Mouse (Mus musculus) cerebellum, adult 18-20 months (tissue): ENCODE data around the gene Tarsl2.

Experiments used
- DNase-seq, 2 experiments: peaks; one replicate each; pipeline ENCODE4 v3.0.0; 2021

The Tarsl2 gene

DNA sequence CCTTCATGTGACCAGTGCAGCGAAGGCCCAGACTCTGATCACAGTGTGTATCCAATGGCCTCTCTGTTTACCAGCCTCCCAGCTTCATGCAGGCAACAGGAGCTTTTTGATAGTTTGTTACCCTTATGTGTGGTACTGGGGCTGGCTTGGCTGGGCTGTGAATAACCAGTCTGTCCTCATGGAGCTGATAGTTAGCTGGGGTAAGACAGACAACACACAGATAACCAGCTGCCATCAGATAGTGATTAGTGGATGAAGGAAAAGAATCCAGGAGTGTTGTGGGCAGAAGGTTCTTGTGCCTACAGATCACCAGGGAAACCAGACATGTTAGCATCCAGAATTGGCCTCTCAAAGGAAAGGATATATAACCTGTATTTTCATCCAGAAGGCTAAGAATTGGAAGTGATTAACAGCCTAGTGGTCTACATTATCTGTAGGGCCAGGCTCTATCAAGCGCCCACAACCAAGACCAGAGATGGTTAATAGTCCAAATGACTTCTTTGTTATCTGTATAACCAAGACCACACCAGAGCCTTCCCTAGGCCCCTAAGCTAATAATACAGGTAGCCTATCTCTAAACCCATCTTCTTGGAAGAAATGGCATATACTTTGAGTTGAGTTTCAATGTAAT, 12.9 kb downstream of the Tarsl2 start:
- no peak for DNase-seq

DNA sequence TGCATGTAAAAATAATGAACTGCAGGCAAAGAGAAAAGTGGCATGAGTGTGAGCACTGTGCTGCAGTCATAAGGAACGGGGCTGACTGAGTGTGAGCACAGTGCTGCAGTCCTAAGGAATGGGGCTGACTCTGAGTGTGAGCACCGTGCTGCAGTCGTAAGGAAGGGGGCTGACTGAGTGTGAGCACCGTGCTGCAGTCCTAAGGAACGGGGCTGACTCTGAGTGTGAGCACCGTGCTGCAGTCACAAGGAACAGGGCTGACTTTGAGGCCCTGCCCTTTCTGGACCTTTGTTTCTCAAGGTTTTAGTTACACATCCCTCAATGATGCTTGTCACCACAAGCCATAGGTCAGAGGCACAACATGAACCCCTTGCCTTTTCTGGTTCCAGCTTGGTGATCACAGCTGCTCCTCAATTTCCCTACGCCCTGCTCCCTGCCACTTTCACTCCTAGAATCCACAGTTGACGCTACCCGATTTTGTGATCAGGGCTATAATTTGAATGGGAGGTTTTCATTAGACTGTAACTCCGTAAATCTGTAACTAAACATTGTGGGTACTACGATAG, 18.6 kb downstream of the Tarsl2 start:
- DNase-seq = no peak

DNA sequence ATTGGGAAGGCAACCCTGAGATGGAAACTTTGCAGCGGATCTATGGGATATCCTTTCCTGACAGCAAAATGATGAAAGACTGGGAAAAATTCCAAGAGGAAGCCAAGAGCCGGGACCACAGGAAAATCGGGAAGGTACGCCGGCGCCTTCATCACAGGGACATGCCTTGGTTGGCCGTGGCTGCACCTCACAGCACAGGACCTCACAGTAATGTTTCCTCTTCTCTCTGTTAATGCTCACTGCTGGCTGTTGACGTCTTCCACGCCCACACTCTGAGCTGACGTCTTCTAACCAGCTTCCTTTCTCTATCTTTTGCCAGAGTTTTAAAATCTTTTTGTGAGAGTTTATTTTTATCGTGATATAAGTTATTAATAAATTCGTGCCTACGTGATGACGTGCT, 19.2 kb downstream of the Tarsl2 start:
- no peak for DNase-seq

DNA sequence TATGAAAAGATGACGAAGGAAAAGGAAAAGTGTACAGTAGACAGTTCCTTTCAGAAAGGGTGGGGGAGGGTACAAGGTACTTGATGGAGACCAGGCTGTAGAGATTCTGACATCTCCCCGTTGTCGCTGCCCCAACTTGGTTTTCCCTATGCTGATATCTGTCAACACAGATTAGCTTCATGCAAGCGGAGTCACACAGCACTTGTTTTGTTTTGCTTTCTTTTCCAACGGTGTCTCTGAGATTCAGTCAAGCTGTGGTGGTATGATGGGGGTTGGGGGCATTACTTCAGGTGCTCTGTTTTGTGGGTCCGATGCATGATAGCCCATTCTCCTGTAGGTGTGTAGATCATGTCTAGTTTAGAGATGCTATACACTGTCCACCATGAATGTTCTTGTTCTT, 22.8 kb downstream of the Tarsl2 start:
- no peak for DNase-seq

DNA sequence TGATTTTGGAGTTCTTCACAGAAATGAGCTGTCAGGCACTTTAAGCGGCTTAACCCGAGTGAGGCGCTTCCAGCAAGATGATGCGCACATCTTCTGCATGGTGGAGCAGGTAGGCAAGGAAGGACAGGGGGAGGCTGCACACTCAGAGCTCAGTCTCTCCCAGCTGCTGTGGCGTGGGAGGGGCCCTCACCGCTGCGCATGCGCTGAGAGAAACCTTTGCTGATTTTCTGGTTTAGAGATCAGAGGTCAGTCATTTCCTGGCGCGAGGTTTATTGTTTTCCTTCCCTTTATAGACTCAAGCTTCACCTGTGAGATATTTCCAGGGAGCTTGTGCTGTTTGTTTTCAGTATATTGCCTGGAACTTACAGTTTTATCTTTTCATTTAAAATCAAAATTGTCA, 33.4 kb downstream of the Tarsl2 start:
- DNase-seq = no peak

DNA sequence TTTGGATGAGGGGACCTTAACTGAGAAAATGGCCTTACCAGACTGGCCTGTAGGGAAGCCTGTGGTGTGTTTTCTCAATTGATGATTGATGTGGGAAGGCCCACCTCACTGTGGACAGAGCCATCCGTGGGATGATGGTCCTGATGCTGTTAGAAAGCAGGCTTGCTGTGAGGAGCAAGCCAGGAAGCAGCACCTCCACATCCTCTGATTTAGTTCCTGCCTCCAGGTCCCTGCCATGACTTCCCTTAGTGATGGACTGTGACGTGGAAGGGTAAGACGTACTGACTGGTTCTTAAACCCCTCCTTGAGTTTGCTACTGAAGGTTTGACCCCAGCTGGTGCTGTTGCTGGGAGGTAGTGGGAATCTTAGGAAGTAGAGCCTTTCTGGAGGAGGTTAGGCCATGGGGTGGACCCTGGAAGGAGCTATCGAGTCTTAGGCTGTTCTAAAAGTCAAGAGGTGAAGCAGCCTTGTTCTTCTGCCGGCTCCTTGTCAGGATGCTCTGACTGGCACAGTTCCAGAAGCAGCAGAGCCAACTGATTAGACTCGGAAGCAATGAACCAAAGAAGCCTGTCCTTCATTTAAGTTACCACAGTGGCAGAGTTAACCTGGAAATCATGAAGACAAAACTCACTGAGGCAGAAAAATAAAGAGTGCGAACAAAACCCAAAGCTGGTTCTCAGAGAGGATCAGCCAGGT, 34.4 kb downstream of the Tarsl2 start:
- DNase-seq = no peak

DNA sequence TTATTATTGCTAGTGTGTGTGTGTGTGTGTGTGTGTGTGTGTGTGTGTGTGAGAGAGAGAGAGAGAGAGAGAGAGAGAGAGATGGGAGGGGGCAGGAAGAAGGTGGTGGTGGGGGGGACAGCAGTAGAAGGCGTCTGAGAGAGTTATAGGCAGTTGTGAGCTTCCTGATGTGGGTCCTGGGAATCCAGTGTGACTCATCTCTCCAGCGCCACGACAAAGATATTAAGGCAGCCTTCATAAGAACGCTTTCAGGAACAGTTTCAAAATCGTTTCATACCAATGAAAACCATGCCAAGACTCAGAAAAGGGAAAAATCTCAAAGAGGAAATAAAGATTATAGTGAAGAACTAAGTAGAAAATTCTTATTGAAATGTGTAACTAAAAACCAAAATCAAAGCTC, 36.5 kb downstream of the Tarsl2 start:
- no peak for DNase-seq

DNA sequence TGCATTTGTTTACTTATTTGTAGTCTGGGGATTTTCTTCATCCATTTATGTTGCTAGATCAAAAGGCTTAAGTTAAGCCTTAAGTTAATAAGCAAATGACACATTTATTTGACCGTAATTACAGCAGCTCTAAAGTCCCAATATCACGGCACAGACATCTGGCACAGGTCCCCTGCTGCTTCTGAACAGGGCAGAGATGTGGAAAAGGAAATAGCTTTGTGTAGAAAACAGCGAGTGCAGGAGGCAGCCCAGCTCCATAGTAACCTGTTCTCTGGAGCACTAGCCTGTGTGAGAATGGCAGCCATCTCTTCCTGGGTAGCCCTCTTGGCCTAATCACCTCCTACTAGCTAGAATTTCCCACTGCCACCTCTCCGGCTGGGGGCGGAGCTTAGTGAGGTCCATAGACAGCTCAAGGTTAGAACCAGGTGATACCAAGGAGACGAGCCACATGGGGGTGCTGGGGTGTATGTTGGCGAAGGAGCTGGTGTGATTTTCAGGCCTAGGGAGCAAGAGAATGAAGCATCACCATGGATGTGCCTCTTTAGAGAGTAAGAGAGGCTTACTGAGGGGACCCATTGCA, 39.6 kb downstream of the Tarsl2 start:
- no peak for DNase-seq

DNA sequence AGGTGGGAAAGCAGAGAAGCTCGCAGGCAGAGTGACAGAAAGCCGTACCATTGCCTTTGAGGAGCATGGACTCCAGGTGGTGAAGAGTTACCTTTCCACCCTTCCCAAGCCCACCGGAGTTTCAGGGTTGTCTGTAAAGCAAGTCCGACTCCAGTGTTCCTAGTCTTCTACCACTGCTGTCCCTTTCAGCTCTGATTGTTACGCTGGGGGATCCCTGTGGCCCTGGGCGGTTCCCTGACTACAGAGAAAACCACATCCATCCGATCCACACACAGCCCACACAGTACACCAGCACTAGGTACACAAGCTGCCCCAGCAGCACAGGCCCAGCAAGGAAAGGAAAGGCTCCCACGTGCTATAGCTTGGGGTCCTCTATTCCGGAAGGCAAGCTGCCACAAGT, 42.0 kb downstream of the Tarsl2 start:
- no peak for DNase-seq

DNA sequence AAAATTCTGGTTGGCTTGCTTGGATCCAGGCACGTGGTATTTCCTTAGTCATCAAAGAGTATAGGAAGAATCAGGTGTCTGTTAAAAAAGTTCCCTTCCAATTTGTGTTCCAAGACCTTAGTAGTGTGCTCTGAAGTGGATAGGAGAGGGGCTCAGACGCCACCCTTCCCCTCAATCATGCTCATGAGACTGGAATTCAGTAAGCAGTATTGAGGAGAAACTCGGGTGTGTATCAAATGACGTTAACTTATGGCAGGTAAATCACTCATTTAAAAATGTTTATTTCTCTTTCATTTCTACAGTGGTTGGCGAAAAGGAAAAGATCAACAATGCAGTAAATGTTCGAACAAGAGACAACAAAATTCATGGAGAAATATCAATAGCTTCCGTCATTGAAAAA, 46.2 kb downstream of the Tarsl2 start, which contains the start of gene Tm2d3:
Gene Tm2d3 (plus strand): TSS at position 301 of the 400 bp plus-strand sequence.
- DNase-seq = no peak

DNA sequence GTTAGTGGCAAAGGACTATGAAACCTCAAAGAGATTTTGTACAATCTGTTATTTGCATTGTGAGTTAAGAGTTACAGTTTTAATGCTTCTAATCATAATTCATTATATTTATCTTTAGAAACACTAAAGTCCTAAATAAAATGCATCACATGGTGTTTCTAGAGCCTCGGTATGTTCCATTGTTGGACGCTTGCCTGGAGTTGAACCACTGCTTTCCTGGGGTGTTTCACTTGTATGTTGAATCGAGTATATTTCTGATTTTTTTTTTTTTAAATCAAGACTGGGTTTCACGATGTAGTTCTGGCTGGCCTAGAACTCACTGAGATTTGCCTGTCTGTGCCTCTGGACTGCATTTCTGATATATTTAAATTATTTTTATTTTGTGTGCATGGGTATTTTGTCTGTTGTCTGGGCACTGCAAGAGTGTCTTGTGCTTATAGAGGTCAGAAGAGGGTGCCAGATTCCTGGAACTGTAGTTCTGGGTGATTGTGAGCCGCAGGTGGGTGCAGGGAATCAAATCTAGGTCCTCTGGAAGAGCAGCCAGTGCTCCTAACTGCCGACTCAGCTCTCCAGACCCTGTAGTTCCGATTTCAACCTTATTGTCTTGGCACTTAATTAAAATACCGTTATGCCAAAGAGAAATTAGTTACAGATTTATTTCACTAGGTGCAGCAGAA, 47.4 kb downstream of the Tarsl2 start:
- no peak for DNase-seq

DNA sequence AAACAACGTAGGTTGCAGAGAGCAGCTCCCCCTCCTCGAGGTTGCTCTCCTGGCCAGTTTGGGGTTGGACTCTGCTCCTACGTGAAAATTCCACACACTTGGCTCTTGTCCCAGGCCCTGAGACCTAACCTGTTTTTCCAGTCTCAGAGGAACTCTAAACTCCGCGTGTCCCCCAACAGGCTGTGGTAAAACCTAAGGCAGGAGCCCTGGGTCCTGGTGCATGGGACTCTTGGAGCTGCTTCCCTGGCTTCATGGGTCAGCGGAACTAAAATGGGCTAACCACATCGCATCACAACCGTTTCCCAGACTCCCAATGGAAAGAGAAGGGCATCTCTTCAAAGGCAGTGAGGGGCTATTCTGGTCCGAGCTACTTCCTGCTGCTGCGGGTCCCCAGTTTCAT, 48.2 kb downstream of the Tarsl2 start:
- peak in 1 of 2 experiments; percentile 46 for DNase-seq

DNA sequence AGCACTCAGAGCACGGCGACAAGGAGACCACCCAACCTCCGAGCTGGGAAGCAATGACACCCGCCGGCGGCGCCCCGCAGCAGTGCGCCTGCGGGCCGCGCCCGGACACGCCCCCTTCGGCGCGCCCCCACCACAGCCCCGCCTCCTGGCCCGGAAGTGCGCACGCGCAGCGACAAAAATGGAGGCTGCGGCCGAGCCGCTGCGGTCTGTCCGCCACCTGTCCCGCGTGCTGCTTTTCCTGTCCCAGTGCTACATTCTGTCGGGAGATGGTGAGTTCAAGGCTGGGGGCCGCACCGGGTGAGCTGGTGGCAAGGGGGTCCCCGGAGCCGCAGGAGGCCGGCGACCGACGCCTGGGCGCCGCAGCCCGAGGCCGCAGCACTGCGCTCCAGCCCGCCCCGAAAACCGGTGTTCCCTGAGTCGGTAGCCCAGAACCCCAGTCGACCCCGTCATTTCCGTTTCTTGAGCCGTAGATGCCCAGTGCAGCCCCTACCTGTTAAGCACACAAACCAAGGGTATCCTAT, 48.7 kb downstream of the Tarsl2 start:
- DNase-seq = peak; percentile 84 to 94

DNA sequence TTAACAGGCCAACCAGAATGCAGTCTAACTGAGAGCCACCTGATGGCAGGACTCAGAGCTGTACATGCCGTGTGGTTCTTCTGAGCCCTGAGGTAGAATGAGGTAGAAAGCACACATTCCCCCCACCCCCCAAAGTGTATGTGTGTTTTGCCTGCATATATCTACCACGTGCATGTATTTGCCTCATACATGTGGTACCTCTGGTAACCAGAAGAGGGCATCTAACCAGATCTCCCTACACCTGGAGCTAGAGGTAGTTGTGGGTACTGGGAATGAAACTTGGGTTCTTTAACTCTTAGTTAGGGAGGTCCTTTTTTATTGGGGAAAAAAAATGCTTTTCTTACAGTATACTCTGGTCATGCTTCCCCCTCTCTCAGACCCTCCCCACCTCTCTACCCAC, 51.8 kb downstream of the Tarsl2 start:
- peak; percentile 12 to 21 for DNase-seq

DNA sequence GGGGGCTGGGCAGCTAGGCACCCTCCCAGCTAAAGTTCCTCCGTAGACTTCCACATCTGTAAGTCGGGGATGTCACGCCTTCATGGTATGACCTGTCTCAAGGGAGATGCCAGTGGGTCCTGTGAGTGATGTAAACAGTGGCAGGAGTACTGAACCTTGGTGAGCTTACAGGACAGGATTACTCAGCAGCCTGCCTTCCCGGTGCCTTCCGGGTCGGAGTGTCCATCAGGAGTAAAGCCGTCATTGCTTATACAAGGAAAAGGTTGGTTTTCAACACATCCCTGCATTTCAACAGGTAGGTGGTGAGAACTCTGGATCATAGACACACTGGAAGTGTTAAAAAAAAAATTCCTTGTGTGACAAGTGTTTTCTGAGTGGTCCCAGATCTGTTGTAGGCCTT, 57.4 kb downstream of the Tarsl2 start:
- DNase-seq = no peak

DNA sequence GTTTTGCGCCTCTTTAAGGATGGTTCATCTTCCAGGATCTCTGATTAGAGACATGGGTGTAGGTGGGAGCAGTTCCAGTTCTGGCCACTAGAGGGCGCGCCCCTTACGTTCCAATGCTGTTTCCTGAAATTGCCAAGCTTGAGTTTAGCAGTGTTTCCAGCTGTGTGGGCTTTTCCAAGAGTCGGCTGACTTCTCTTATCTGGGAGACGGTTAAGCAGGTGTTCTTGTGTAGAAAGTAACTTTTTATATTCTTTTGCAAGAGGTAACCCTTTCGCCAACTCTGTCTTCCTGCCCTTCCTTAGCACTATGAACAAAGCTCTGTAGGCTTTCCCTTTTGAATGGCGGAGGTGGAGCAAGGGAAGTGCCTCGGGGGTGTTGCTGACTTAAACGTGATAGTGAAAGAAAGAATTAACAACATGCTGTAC, 60.1 kb downstream of the Tarsl2 start:
- DNase-seq = peak; percentile 67 to 83

DNA sequence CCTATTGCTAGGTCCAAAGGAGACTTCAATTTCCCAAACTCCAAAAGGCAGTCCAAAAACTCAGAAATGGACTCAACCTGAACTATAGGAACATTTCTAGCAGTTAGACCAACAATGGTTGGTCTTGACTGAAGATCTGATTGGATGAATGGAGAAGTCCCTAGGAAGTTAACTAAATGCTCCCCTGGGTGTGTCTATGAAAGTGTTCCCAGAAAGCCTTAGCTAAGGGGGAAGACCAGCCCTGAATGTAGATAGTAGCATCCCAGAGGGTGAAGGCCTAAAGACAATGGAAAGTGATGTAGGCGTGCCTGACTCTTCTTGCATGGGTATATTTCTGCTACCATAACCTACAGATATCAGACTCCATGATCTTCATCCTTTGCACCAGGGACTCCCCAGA, 63.8 kb downstream of the Tarsl2 start:
- no peak for DNase-seq

DNA sequence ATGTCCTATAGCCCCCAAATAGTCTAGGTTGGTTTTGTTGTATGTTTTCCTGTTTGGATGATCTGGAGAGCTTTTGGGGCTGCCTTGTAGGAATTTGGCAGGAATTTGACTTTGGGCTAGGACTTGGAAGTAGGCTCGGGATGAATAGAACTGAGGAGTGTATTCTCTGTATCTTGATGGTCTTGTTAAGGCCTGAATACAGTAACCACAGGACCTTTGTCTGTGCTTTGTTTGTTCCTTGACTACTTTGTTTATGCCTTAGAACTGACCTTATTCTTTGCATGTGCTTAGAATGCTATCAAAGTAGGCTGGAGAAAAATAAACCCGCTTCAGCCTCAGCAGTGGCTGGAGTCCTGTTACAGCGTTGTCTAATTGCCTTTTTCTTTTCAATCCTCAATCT, 65.6 kb downstream of the Tarsl2 start:
- DNase-seq = no peak

DNA sequence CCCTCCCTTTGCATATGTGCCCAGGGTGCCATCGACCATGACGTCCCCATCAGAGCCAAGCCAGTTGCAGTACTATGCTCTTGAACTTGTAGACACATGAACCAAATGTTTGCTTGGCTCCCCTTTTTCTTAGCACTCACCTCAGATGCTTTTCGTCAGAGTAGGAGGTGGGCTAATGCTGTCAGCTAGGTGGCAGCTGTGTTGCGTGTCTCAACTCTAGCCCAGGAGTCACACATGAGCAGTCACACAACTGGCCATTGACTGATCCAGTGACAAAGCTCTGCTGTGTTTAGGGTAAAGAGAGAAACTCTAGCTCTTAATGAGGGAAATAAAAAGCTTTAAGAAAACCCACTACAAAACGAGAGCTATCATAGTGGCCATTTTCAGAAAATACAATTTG, 69.1 kb downstream of the Tarsl2 start:
- DNase-seq = no peak

DNA sequence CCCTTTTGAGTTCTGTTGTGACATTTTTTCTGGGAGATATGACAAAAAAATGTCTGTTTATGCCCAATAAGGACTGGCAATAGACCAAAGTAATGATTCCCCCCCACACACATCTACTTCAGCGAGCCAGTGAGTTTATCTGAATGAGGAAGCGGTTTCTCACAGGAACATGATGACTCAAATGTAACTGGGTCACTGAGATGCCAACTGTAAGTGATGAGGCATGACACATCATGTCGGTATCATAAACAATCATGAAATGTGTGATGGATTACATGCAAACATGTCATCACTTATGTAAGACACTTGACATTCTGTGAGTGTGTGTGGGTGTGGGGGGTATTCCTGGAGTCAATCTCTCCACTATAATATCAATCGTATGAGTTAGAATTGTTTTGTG, 69.6 kb downstream of the Tarsl2 start:
- no peak for DNase-seq

DNA sequence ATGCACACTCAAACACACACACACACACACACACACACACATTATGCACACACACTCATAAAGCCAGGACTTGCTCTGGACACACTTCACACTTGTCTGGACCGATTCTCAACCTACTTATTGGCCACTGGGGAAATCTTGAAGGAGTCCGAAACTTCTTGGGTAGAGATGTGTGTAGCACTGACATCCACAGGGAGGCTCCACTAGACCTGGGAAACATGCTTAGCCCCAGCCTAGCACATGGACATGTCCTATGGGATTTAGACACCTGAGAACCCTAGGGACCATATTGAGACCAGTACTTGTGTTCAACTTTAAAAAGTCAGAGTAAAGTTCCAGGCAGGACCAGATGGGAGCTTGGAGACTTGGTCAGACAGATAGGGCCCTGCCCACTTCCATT, 89.3 kb downstream of the Tarsl2 start:
- DNase-seq = peak in 1 of 2 experiments; percentile 6

DNA sequence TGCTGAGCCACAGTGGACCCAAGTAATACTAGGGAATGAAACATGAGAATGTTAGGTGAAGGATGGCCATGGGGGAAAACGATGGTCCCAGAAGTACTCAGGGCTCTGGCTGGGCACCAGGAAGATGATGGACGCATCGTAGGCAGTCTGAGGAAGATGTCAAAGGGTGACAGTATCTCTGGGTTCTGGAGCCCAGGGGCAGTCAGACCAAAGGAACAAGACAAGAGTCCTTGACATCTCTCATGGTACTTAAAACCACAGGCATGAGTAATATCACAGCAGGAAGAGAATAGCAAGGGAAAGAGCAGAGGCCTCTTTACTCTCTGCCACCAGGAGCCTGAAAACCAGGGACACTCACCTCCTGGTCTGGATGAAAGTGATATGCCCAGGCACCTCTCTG, 90.6 kb downstream of the Tarsl2 start:
- no peak for DNase-seq
